Mouse (Mus musculus) heart, postnatal 0 days (tissue): ENCODE data around the gene Myof.

Experiments used
- CTCF ChIP-seq: IDR thresholded peaks from 2 replicates; pipeline ENCODE4 v1.5.1; 2016; ENCODE audit warnings: antibody characterized with exemption, control low read depth, low read depth
- EP300 ChIP-seq: IDR thresholded peaks from 2 replicates; pipeline ENCODE4 v1.6.1; 2016; ENCODE audit warnings: antibody characterized with exemption, low read depth

GRCm38 (mm10) chr19:37955425-37956001 is 87.9 kb downstream of the Myof start:
- TF ChIP-seq CTCF = peak; percentile 94
- TF ChIP-seq EP300 = no peak
